Mouse (Mus musculus) erythroid progenitor cell, adult 5-6 weeks (primary cell): ENCODE data around the gene Atp9a. TPM values are rescaled to one million over a fixed set of nuclear protein-coding genes. Genes with fewer than 3 reads are reported as not detected.

Experiments
- ATAC-seq: replicated peaks from 2 replicates; pipeline ENCODE4 v1.8.0; 2016; ENCODE audit warnings: moderate number of reproducible peaks, mild to moderate bottlenecking, moderate TSS enrichment, inconsistent platforms; ENCODE audit not compliant: poor library complexity, low FRiP score, severe bottlenecking
- total RNA-seq, 2 experiments: library from RNA; stranded (forward) in 1 of 2; stranded (reverse) in 1 of 2; fragments of 150-400 nt in 1 of 2; fragments of 186-747, 209-891 nt in 1 of 2; gene quantifications; 2 replicates each; pipeline versions ENCODE4 v1.2.3 to v1.2.4; 2015 to 2017; ENCODE audit warnings: low replicate concordance in 2 of 2

Atp9a gene
- total RNA-seq, 2 experiments from 2014 or later: not detected

- ATAC-seq: no peak
These were observed 743 bp downstream of the Atp9a start for GRCm38 (mm10) chr2:168741273-168742058.

- ATAC-seq: no peak
These were observed 1.7 kb downstream of the Atp9a start for GRCm38 (mm10) chr2:168740496-168740895.

- no peak for ATAC-seq
These were observed 3.4 kb downstream of the Atp9a start for GRCm38 (mm10) chr2:168738854-168739253.

- ATAC-seq: no peak
These were observed 4.3 kb downstream of the Atp9a start for GRCm38 (mm10) chr2:168737878-168738277.

- no peak for ATAC-seq
These were observed 8.2 kb downstream of the Atp9a start for GRCm38 (mm10) chr2:168734023-168734422.

GRCm38 (mm10) chr2:168731258-168731657, 11.0 kb downstream of the Atp9a start:
- ATAC-seq: no peak

GRCm38 (mm10) chr2:168729736-168730135, 12.5 kb downstream of the Atp9a start:
- ATAC-seq: no peak

GRCm38 (mm10) chr2:168728045-168728444, 14.2 kb downstream of the Atp9a start:
- no peak for ATAC-seq

GRCm38 (mm10) chr2:168726007-168726406, 16.2 kb downstream of the Atp9a start:
- no peak for ATAC-seq

GRCm38 (mm10) chr2:168721313-168721712, 20.9 kb downstream of the Atp9a start:
- no peak for ATAC-seq

GRCm38 (mm10) chr2:168719742-168720141, 22.5 kb downstream of the Atp9a start:
- no peak for ATAC-seq

- ATAC-seq: no peak
These were observed 23.5 kb downstream of the Atp9a start for GRCm38 (mm10) chr2:168718735-168719134.

- ATAC-seq: no peak
These were observed 23.9 kb downstream of the Atp9a start for GRCm38 (mm10) chr2:168718267-168718666.

- no peak for ATAC-seq
These were observed 29.7 kb downstream of the Atp9a start for GRCm38 (mm10) chr2:168712199-168713176.

- ATAC-seq: no peak
These were observed 31.2 kb downstream of the Atp9a start for GRCm38 (mm10) chr2:168710979-168711378.

- ATAC-seq: no peak
These were observed 34.4 kb downstream of the Atp9a start for GRCm38 (mm10) chr2:168707766-168708165.

- ATAC-seq: no peak
These were observed 39.9 kb downstream of the Atp9a start for GRCm38 (mm10) chr2:168702266-168702665.

- no peak for ATAC-seq
These were observed 47.2 kb downstream of the Atp9a start for GRCm38 (mm10) chr2:168695027-168695403.

GRCm38 (mm10) chr2:168694379-168695026, 47.7 kb downstream of the Atp9a start:
- ATAC-seq: no peak

- no peak for ATAC-seq
These were observed 50.4 kb downstream of the Atp9a start for GRCm38 (mm10) chr2:168691774-168692173.
